22 mouse cellular contexts compared by ENCODE assay signal in the genomic region with DNA sequence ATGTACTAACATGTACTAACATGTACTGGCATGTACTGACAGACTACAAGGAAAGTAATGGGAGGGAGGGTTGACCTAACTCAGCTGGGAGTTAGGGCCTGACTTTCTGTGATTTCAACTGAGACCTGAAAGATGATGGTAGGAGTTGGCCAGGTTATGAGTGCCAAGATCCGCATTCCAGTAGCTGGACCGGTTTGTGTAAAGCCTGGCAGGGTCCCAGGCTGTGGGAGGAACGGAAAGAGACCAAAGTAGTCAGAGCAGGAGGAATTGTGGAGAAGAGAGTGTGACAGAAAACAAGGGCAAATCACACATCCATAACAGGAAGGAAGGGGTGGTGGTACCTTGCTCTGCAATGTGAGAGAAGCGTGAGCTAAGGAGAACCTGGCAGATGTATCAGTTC. TPM values are rescaled to one million over a fixed set of nuclear protein-coding genes. Genes with fewer than 3 reads are reported as not detected.
DNase-seq lines count a peak whose midpoint lies in the region; ATAC-seq and TF ChIP-seq lines count a peak whose summit lies in the region.
"Had no signal": no experiment of that assay in that cellular context is flagged by ENCODE, and none has a peak within 500 bp of the region (broad histone marks: within the 10 kb centered on the region; RNA-seq: fewer than 3 reads in every experiment).

No protein-coding gene starts in this region.

- no peak overlapping the region for H3K9ac ChIP-seq in kidney, embryonic 14.5 days (ENCODE audit: low read depth, low read length)
- no peak overlapping the region for H3K9ac ChIP-seq in hindbrain, postnatal 0 days (replicated peaks; ENCODE audit: low read length)
- no peak overlapping the region for H3K9ac ChIP-seq in intestine, postnatal 0 days (ENCODE audit: low read depth, low read length)
- H3K9ac ChIP-seq: limb, embryonic 12.5 days; liver, embryonic 14.5 days; neural tube, embryonic 12.5 days had no signal

- no peak overlapping the region for H3K4me3 ChIP-seq in kidney, adult 2 months (ENCODE audit: insufficient read depth, low read depth, low read length)
- no peak overlapping the region for H3K4me3 ChIP-seq in kidney, embryonic 14.5 days (ENCODE audit: low read length)
- H3K4me3 ChIP-seq in hindbrain, postnatal 0 days (ENCODE audit: low read length), result no peak overlapping the region
- no peak overlapping the region for H3K4me3 ChIP-seq in intestine, postnatal 0 days (ENCODE audit: low read depth, low read length)
- H3K4me3 ChIP-seq: heart, embryonic 10.5 days; limb, embryonic 12.5 days; megakaryocyte, embryonic 14.5 days; neural tube, embryonic 12.5 days had no signal

- H3K4me1 ChIP-seq in kidney, adult 2 months (ENCODE audit: control insufficient read depth, insufficient read depth, low read length), result no peaks in the 10 kb centered on the region
- no peaks in the 10 kb centered on the region for H3K4me1 ChIP-seq in kidney, embryonic 14.5 days (ENCODE audit: control insufficient read depth, insufficient read depth, low read length)
- H3K4me1 ChIP-seq in hindbrain, postnatal 0 days (ENCODE audit: insufficient read depth, low read length), result no peaks in the 10 kb centered on the region
- no peaks in the 10 kb centered on the region for H3K4me1 ChIP-seq in intestine, postnatal 0 days (replicated peaks; ENCODE audit: control insufficient read depth, insufficient read depth, low read length)
- H3K4me1 ChIP-seq: heart, embryonic 10.5 days; limb, embryonic 12.5 days; megakaryocyte, embryonic 14.5 days; neural tube, embryonic 12.5 days had no signal

- no peak for TF ChIP-seq CTCF in kidney, adult 2 months (conservative IDR thresholded peaks at IDR 0.05; ENCODE audit: insufficient read depth, insufficient read length, low read depth, low read length)
- no peak for TF ChIP-seq CTCF in hindbrain, postnatal 0 days (IDR thresholded peaks at IDR 0.05; ENCODE audit: low read depth)
- TF ChIP-seq CTCF in intestine, postnatal 0 days (IDR thresholded peaks at IDR 0.05; ENCODE audit: low read depth), result no peak

- no peak for ATAC-seq in kidney, embryonic 14.5 days (ENCODE audit: low FRiP score, low TSS enrichment)
- ATAC-seq in hindbrain, postnatal 0 days, result no peak
- no peak for ATAC-seq in intestine, postnatal 0 days
- ATAC-seq: hindbrain, embryonic 16.5 days; midbrain, embryonic 16.5 days had no signal

- no peaks in the 10 kb centered on the region for H3K36me3 ChIP-seq in kidney, adult 2 months (ENCODE audit: control insufficient read depth, insufficient read depth, low read length)
- H3K36me3 ChIP-seq in kidney, embryonic 14.5 days (ENCODE audit: control insufficient read depth, insufficient read depth, low read length), result peaks cover 6% of the 10 kb centered on the region
- H3K36me3 ChIP-seq in hindbrain, postnatal 0 days (ENCODE audit: insufficient read depth, low read length), result peaks cover 7% of the 10 kb centered on the region; the same call in 1 of the 2 replicates
- H3K36me3 ChIP-seq in intestine, postnatal 0 days (ENCODE audit: control insufficient read depth, insufficient read depth), result no peaks in the 10 kb centered on the region; the same call in 1 of the 2 replicates

- 40% methylated on average over 4 of the region's 4 CpGs for WGBS in kidney, adult 2 months
- WGBS in kidney, embryonic 14.5 days, result 87% methylated on average over 4 of the region's 4 CpGs
- 66% methylated on average over 4 of the region's 4 CpGs for WGBS in hindbrain, postnatal 0 days
- WGBS in intestine, postnatal 0 days, result 85% methylated on average over 4 of the region's 4 CpGs

- no peak overlapping the region for H3K27ac ChIP-seq in kidney, adult 2 months (ENCODE audit: insufficient read depth, low read depth, low read length)
- no peak overlapping the region for H3K27ac ChIP-seq in kidney, embryonic 14.5 days (ENCODE audit: low read depth, low read length)
- no peak overlapping the region for H3K27ac ChIP-seq in hindbrain, postnatal 0 days
- H3K27ac ChIP-seq in intestine, postnatal 0 days (ENCODE audit: low read depth, low read length), result no peak overlapping the region
- H3K27ac ChIP-seq: heart, embryonic 10.5 days; limb, embryonic 12.5 days; liver, embryonic 14.5 days; neural tube, embryonic 12.5 days had no signal

- no peaks in the 10 kb centered on the region for H3K27me3 ChIP-seq in kidney, adult 2 months (replicated peaks; ENCODE audit: control insufficient read depth, insufficient read depth, low read length)
- no peaks in the 10 kb centered on the region for H3K27me3 ChIP-seq in kidney, embryonic 14.5 days (ENCODE audit: control insufficient read depth, insufficient read depth, low read length)
- no peaks in the 10 kb centered on the region for H3K27me3 ChIP-seq in hindbrain, postnatal 0 days (ENCODE audit: insufficient read depth, low read length)
- H3K27me3 ChIP-seq in intestine, postnatal 0 days (replicated peaks; ENCODE audit: control insufficient read depth, insufficient read depth, low read length), result no peaks in the 10 kb centered on the region
- H3K27me3 ChIP-seq: limb, embryonic 12.5 days; neural tube, embryonic 12.5 days had no signal

- H3K9me3 ChIP-seq in kidney, embryonic 14.5 days (ENCODE audit: control insufficient read depth, low read length), result no peaks in the 10 kb centered on the region
- H3K9me3 ChIP-seq in hindbrain, postnatal 0 days (ENCODE audit: low read length), result no peaks in the 10 kb centered on the region
- no peaks in the 10 kb centered on the region for H3K9me3 ChIP-seq in intestine, postnatal 0 days (ENCODE audit: control insufficient read depth)

- TF ChIP-seq POLR2A in kidney, adult 2 months (IDR thresholded peaks at IDR 0.05; ENCODE audit: low read depth, low read length), result no peak

- no peak overlapping the region for H3K4me2 ChIP-seq in kidney, embryonic 14.5 days (replicated peaks; ENCODE audit: low read depth, low read length)
- no peak overlapping the region for H3K4me2 ChIP-seq in hindbrain, postnatal 0 days (ENCODE audit: low read depth, low read length)
- H3K4me2 ChIP-seq in intestine, postnatal 0 days (replicated peaks; ENCODE audit: low read depth), result no peak overlapping the region
- H3K4me2 ChIP-seq: limb, embryonic 12.5 days; neural tube, embryonic 12.5 days had no signal

- DNase-seq in kidney, adult 2 months, result peak; percentile 43
- peak; percentile 18 for DNase-seq in kidney, postnatal 10 days
- peak; percentile 34 for DNase-seq in lung, postnatal 10 days
- DNase-seq in adrenal gland, adult (ENCODE audit: inconsistent age in 2 of 2, low spot score in 1 of 2), result no peak
- no peak for DNase-seq in testis, postnatal 14 days (ENCODE audit: low spot score)
- DNase-seq in hindbrain, postnatal 0 days (ENCODE audit: low spot score), result no peak
- DNase-seq: adrenal gland, postnatal 36 days; cerebellum, adult 9-11 months; embryo, embryonic 11 days; gastrocnemius, postnatal 25 days; heart, postnatal 36 days; thymus, postnatal 25 days had no signal

RNA-seq across cellular contexts. Expression of a gene that starts 34.1 kb away (rescaled TPM):
- 2.3 and 2.6 TPM in 2 replicates for polyA plus RNA-seq in kidney, adult 2 months (2012; rRNA removed)
- polyA plus RNA-seq in kidney, embryonic 14.5 days (2014; fragmentation: Nextera tagmentation; extraction: Ambion mirVana), result 3.2 and 4.4 TPM in 2 replicates
- total RNA-seq in hindbrain, postnatal 0 days (2014; rRNA removed), result 6.7 and 15.3 TPM in 2 replicates
- 1.8 and 1.9 TPM in 2 replicates for polyA plus RNA-seq in hindbrain, postnatal 0 days (2015; fragmentation: Nextera tagmentation; extraction: Ambion mirVana)
- 0.87 and 1.0 TPM in 2 replicates for polyA plus RNA-seq in intestine, postnatal 0 days (2015; fragmentation: Nextera tagmentation; extraction: Ambion mirVana)

RNA-seq across cellular contexts. Expression of a gene that starts 42.6 kb away (rescaled TPM):
- 14.3 and 16.1 TPM in 2 replicates for polyA plus RNA-seq in kidney, adult 2 months (2012; rRNA removed)
- 0.91 and 1.1 TPM in 2 replicates for polyA plus RNA-seq in kidney, embryonic 14.5 days (2014; fragmentation: Nextera tagmentation; extraction: Ambion mirVana)
- 1.0 and 1.2 TPM in 2 replicates for total RNA-seq in hindbrain, postnatal 0 days (2014; rRNA removed)
- 0.89 and 1.4 TPM in 2 replicates for polyA plus RNA-seq in hindbrain, postnatal 0 days (2015; fragmentation: Nextera tagmentation; extraction: Ambion mirVana)
- polyA plus RNA-seq in intestine, postnatal 0 days (2015; fragmentation: Nextera tagmentation; extraction: Ambion mirVana), result 2.1 and 2.5 TPM in 2 replicates
- total RNA-seq: gastrocnemius, postnatal 25 days; MEL had no signal

Comparison
In these comparisons a context has a peak if more than half of its experiments do, and no peak if none do; other contexts are left out.
1. DNase-seq: peak in kidney, adult 2 months (single experiment), kidney, postnatal 10 days (single experiment) and lung, postnatal 10 days (single experiment); none in adrenal gland, adult (0 of 2), testis, postnatal 14 days (single experiment) and hindbrain, postnatal 0 days (single experiment).